ENCODE assay signal across 8 mouse cellular contexts in the genomic region with DNA sequence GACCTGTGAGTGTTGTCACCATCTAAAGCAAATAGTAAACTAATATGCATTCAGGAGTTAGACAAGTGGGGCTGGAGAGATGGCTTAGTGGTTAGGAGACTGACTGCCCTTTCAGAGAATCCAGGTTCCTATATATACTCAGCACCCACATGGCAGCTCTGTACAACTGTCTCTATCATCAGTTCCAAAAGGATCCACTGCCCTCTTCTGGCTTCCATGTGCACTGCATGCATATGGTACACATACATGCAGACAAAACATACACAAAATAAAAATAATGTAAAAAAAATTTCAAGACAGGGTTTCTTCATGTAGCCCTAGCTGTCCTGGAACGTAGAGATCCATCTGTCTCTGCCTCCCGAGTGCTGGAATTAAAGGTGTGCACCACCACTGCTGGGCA. TPM values are rescaled to one million over a fixed set of nuclear protein-coding genes. Genes with fewer than 3 reads are reported as not detected.
DNase-seq lines count a peak whose midpoint lies in the region; ATAC-seq lines count a peak whose summit lies in the region.

No protein-coding gene starts in this region.

- no peaks in the 10 kb centered on the region for H3K9me3 ChIP-seq in limb, embryonic 11.5 days (ENCODE audit: control insufficient read depth, low read length)
- no peaks in the 10 kb centered on the region for H3K9me3 ChIP-seq in limb, embryonic 10.5 days (replicated peaks)

- no peak for ATAC-seq in limb, embryonic 11.5 days (ENCODE audit: insufficient number of reproducible peaks, low FRiP score, low TSS enrichment, low read depth)

- no peak overlapping the region for H3K27ac ChIP-seq in limb, embryonic 11.5 days (replicated peaks; ENCODE audit: low read depth, low read length)
- no peak overlapping the region for H3K27ac ChIP-seq in limb, embryonic 10.5 days

- WGBS in limb, embryonic 11.5 days: 96% methylated on average over 2 of the region's 2 CpGs
- 97% methylated on average over 2 of the region's 2 CpGs for WGBS in limb, embryonic 10.5 days

- no peak overlapping the region for H3K4me2 ChIP-seq in limb, embryonic 11.5 days (ENCODE audit: low read depth, severe bottlenecking)

- H3K36me3 ChIP-seq in limb, embryonic 11.5 days (ENCODE audit: control insufficient read depth, insufficient read depth, low read length): peaks cover 16% of the 10 kb centered on the region; the same call in 1 of the 2 replicates
- peaks cover 93% of the 10 kb centered on the region for H3K36me3 ChIP-seq in limb, embryonic 10.5 days

- H3K9ac ChIP-seq in limb, embryonic 11.5 days (ENCODE audit: low read length): no peak overlapping the region

- H3K4me1 ChIP-seq in limb, embryonic 11.5 days (ENCODE audit: control insufficient read depth, insufficient read depth, low read length): no peaks in the 10 kb centered on the region
- H3K4me1 ChIP-seq in limb, embryonic 10.5 days: no peaks in the 10 kb centered on the region

- no peak overlapping the region for H3K4me3 ChIP-seq in limb, embryonic 11.5 days (ENCODE audit: low read depth, low read length)
- no peak overlapping the region for H3K4me3 ChIP-seq in limb, embryonic 10.5 days

- DNase-seq in cerebellum, postnatal 10 days: peak; percentile 62 to 66
- no peak for DNase-seq in cerebellum, adult 9-11 months
- DNase-seq in limb, embryonic 11.5 days (ENCODE audit: low spot score): peak; percentile 28
- no peak for DNase-seq in limb, embryonic 10.5 days (ENCODE audit: low spot score)
- peak; percentile 39 for DNase-seq in c-Kit-positive CD71-negative TER-119-negative erythroid progenitor cells, embryonic 14.5 days (ENCODE audit: low read depth)
- peak; percentile 19 for DNase-seq in lung, postnatal 14 days
- DNase-seq in MN1 (ENCODE audit: low spot score): no peak
- DNase-seq in right cerebral cortex, adult 18-20 months: no peak

- no peaks in the 10 kb centered on the region for H3K27me3 ChIP-seq in limb, embryonic 11.5 days (ENCODE audit: control insufficient read depth, insufficient read depth, low read length)
- H3K27me3 ChIP-seq in limb, embryonic 10.5 days (ENCODE audit: low read depth, poor library complexity, severe bottlenecking): no peaks in the 10 kb centered on the region

RNA-seq across cellular contexts. Expression of a gene that starts 36.6 kb away (rescaled TPM):
- polyA plus RNA-seq in limb, embryonic 11.5 days (2014; fragmentation: Nextera tagmentation; extraction: Ambion mirVana): 49.2 and 51.2 TPM in 2 replicates
- polyA plus RNA-seq in limb, embryonic 10.5 days (2016; fragmentation: Nextera tagmentation; extraction: Ambion mirVana): 35.8 and 36.6 TPM in 2 replicates

Comparison
In these comparisons a context has a peak if more than half of its experiments do, and no peak if none do; other contexts are left out.
1. DNase-seq: peak in cerebellum, postnatal 10 days (2 of 2), limb, embryonic 11.5 days (single experiment), c-Kit-positive CD71-negative TER-119-negative erythroid progenitor cells, embryonic 14.5 days (single experiment) and lung, postnatal 14 days (single experiment); none in cerebellum, adult 9-11 months (single experiment), limb, embryonic 10.5 days (single experiment), MN1 (single experiment) and right cerebral cortex, adult 18-20 months (single experiment).